Mouse (Mus musculus): Measurements from ENCODE around the gene Kif13a.

Kif13a gene

DNA sequence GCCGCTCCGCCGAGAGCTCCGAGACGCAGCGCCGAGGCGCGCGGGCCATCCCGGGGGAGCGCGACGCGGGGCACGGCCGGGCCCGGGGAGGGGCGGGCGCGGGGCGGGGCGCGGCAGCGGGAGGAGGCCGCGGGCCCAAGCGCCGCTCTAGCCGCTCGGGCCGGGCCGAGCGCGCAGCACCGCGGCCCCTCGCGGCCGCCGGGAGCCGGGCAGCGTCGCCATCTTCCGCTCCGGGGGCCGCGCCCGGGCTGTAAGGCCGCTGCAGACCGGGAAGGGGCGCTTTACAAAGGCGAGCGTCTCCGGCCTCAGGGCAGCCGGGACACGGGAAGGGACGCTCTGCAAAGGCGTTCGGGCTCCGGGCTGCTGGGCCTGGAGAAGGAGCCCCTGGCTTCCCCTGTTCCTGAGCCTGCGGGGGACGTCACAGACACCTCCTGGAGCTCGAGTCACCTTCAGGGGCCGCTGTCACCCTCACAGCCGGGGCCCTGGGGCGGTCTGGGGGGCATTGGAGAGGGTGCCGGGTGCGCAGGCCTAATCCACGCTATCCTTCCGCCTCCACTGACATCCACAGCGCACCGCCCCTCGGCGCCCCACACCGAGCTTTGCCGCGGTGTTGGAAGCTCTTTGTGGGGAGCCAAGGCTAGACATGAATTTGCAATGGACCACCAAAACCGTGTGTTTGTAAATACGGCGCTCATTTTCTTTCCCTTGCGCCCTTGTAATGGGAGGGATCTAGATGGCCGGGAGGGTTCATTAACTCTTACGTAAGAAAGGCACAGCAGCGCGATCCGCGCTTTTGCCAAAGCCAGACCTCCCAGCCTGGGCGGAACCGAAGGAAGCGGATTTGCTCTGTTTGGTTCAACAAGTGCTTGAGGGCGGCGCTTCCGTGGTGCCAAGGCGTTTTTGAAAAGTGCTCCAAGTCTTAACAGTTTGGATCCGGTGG is at the start of gene Kif13a:
Kif13a (minus strand) TSS at position 149 of the 940 bp plus-strand sequence.
- DNase-seq, result peak; percentile 94

DNA sequence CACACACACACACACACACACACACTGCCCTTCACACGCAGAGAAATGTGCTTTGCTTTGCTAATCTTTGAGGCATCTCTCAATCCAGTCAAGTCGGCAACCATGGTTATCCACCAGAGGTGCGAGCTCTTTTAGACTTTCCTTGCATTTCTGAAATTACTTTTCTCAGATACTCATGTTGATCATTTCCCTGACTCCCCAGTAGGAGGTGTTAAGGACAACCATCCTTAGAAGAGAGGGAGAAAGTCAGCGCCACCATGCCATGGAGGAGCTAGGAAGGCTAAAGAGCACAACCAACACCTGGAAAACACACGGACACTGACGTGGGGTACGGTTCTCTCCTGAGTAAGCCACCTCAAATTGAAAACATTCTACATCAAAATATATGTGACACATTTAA is 46.9 kb upstream of the Kif13a start:
- DNase-seq, result no peak

DNA sequence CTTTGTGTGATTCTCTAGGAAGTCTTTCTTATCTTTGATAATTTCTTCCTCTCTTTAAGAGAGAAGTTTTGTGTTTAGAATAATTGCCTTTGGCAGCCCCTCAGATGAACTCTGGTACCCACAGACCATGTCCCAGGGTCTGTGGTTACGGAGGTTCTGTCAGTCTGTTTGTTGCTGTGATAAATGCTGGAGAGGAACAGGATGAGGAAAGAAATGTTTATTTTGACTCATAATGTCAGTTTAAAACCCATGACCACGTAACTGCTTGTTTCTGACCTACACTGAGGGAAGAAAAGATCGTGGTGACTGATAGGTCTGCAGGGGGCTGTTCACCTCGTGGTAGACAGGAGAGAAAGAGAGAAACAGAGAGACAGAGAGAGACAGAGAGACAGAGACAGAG is 46.3 kb upstream of the Kif13a start:
- DNase-seq, result no peak

DNA sequence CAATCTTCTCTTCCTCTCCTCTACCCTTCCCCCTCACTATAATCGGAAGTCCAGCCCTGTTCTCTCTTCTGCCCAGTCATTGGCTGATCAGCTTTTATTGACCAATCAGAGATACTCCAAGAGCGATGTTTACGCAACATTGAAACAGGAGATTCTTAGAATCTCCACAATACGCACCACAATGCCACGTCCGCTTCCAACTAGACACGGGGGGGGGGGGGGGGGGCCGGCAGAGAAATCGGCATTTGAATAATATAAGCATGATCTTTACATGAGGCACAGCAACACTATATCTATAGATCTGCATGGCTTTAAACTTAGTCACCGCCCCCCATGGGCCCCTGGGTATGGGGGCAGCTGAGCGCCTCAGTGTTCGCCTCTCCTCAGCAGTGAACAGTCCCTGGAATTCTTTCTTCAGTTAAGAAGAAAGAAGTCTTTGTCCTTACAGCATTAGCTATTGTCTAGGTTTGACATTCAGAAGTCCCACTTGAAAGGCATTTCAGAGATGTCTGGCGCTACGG is 45.4 kb upstream of the Kif13a start:
- no peak for DNase-seq

DNA sequence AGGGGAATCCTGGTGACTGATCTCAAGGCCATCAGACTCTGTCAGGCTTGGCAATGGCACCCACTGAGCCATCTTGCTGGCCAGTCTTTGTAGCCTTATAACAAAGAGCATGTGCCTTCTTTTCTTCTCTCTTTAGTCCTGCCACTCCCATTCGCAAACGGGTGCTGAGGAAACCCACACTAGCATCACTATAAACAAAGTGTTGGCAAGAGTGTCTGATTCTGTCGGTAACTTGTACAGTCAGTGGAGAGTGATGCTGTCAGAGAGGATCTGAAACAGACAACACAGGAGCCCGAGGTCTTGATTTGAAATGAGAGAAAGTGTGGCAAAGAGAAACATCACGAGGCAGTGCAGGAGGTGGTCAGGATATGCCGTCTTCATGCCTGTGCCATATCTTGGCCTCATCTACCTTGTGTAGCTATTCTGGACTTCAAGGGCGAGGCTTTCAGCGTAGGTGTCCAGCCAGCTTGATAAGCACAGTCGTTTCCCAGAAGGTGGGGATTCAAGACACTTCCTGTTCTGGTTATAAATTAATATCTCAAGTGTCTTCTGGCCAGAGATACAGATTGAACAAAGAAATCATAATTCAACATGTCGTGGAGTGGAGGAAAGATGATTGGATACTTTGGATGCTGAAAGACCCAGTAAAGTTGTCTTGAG is 40.7 kb upstream of the Kif13a start:
- DNase-seq, result no peak

DNA sequence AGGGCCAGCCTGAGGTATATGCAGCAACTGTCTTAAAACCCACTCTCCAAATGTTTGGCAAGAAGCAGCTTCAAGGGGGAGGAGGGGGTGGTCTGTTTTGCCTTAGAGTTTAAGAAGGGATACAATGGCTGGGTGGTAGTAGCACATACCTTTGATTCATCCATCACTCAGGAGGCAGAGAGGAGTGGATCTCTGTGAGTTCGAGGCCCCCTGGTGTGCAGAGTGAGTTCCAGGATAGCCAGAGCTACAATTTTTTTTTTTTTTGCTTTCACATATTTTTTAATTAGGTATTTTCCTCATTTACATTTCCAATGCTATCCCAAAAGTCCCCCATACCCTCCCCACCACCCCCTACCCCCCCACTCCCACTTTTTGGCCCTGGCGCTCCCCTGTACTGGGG is 39.0 kb upstream of the Kif13a start:
- no peak for DNase-seq

DNA sequence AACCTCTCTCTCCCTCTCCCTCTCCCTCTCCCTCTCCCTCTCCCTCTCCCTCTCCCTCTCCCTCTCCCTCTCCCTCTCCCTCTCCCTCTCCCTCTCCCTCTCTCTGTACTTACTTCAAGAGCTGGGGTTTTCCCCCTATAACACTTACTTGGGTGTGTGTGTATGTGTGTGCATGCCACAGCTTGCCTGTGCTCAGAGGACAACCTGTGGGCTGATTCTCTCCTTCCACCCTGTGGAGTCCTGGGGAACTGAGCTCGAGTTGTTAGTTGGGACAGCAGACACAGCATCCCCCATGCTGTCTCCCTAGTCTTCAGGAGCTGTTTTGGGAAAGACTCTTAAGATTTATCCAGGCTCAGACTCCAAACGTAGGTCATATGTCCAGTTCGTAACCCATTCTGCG is 37.6 kb upstream of the Kif13a start:
- DNase-seq, result no peak

DNA sequence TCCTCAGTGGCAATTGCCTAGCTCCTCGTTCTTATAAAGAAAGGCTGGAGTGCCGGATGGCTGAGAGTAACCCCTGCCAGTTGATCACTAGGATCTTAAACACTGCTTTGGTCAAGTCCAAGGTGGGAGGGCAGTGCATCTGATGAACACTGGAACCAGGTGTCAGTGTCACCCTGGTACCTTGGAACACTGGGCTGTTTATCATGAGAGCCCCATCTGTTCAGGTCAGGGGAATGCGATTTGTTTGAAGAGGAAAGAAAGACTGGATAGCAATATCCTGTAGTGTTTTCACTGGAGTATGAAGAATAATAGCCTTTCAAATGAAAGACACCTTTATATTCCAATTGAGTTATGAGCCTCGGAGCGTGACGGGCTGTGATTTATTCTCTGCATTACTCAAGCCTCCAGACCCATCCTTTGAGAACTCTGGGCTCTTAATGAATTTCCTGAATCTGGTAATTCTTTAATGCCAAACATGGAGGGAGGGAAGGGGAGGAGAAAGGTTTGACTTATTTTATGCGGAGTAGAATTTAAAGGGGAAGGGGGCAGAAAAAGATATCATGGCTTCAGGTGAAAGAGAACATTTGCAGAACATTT is 31.3 kb upstream of the Kif13a start:
- no peak for DNase-seq

DNA sequence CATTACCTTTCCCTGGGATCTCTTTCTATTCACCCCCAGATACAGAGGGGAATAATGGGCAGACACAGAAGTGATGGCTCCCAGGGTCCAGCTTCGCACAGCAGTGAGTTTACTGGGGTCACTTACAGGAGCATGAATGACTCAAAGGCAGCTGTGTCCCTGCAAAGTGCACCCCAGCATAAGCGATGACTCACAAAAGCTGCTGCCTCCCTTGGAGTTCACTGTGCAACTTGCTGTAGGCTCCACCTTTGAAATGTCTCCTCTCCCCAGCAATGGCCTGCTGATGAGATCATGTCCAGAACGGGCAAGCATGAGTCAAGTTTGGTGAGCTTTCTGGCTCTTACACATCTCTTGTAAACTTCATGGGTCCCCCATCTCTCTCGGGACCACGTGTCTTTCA is 29.5 kb upstream of the Kif13a start:
- no peak for DNase-seq

DNA sequence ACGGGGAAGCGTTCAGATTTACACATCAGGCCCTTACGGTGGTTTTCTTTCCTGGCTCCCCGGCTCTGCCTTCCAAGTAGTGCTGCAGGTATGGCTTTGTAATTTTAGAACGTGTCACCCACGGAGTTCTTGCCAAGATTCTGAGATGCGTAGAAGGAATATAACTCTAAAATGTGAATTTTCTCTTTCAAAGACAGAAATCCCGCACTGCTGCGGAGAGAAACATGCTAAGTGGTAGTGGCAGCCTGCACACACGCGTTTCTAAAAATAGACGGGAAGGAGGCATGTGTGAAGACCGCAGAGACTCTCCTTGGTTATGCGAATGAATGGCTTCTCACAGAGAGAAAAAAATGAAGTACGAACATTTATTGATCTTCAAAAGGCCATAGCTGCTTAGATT is 21.5 kb upstream of the Kif13a start:
- DNase-seq, result no peak

DNA sequence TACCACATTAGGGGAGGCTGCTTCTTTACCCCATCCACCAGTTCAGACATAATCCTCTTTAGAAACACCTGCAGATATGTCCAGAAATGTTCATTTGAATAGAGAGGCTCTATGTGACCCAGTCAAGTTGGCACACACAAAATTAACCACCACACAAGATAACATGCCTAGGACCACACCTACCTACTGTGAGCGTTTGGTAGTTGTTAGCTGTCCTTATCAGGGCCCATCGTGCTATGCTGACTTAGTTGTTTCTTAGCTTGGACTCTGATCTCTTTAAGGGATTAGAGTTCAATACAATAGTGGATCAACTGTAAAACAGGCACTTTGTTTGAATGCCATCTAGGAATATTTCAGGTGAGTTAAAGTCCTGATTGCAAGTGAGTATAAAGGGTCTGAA is 20.1 kb upstream of the Kif13a start:
- no peak for DNase-seq

DNA sequence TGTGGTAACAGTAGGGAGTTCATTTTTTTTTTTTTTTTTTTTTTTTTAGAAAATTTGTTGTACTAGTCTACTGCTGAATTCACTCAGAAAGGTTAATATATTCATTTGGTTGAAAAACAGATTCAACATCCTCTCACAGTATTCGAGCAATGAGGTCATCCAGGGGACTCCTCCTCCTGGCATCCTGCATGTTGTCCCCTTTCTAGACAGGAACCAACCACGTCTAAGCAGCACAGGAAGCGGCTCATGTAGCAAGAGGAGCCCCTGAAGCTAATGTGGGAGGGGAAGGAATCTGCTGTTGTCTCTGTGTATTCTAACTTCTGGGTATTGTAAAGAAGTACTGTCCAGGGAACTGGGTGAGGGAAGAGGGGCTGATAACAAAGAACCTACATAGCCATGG is 18.4 kb upstream of the Kif13a start:
- no peak for DNase-seq

DNA sequence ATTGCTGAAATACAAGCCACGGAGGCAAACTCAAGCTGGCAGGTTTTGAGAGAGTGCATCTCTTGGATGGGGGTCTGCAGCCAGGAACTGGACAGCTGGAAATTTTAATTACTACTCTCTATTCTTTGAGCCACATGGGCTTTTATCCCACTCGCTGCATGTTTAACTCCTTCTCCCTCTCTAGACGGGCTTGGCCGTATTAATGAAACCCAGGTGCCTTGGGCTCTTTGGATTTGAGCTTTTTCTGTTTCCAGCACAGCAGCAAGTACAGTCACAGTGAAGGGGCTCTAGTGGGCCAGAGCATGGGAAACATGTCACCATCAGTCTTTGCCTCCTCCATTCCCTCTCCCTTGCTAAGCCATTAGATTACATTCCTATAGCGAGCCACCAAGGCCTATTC is 16.4 kb upstream of the Kif13a start:
- DNase-seq, result no peak

DNA sequence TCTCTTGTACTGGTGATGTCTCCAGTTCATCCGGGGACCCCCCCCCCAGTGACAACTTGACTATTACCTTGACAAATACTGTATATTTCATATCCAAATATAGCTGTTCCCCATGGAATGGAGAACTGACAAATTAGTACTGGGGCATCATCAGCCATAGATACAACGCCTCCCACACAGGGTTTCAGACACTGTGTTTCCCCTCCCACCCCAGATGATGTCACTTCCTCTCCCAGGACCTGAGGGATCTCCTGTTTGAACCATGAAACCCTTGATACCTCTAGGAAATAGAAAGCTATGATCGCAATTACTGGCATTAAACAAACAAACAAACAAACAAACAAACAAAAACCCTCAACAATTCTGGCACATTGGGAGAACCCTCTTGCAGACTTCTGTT is 15.6 kb upstream of the Kif13a start:
- DNase-seq, result no peak

DNA sequence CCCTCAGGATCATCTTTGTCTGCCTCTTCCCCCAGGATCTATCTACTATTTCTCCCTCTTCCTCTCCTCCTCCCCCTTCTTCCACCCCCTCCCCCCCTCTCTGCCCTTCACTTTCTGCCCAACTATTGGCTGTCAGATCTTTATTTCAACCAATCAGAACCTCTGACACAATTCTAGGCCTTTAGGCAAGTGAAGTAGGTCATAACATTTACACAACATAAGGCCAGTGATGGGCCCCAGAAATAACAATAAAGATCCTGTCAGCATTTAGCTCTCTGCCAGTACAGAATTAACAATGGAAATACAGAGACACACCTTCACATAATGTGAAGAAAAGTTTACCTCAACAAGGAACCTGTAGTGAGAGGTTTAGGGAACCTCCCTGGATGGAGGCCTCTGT is 13.6 kb upstream of the Kif13a start:
- no peak for DNase-seq

DNA sequence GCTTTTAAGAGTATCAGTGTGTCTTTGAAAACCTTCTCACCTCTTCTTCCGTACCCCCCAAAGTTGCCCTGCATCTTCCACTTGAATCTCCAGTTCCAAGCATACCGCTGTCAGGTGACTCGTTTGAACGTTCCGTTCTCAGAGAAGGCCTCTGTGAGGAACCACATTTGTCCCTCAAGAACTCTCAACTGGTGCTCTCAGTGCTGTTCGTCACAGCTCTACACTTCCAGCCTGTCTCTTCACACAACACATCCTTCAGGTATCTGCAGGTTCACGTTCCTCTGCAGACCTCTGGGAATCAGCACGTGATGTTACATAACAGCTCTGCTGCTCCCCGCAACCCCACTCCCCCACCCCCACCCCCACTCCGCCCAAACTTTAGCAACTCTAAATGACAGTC is 4.4 kb upstream of the Kif13a start:
- DNase-seq, result no peak

DNA sequence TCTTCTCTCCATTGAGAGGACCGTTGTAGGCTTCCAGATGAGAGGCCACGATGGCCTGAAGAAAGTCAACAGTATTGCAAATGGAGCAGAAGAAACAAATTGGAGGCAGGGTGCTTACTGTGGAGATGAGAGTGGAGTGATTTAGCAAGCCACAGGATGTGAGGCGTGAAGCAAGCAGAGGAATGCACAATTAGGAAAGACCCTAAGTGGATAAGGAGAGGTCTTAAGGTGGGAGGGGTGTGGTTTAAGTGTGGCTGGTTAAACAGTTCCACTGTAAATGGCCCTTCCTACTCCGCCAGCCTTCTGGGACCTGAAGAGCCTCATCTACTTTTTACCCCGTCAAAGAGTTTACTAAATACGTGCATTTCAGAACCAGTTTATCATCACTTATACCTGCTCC is 3.2 kb upstream of the Kif13a start:
- DNase-seq, result no peak

DNA sequence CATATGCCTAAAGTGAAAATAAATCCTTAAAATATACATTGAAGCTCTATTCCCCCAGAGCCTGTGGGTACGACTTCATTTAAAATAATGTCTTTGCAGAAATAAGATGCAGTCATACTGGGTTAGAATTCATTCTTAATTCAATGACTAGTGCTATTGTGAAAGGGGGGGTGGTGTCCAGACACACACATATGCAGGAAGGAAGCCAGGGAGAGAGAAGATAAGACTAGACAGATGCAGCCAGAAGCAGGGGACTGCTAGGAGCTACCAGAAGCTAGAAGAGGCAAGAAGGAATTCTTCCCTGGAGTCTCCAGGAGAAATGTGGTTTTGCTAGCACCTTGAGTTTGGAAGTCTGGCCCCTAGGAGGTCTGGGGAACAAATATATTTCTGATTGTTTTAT is 2.4 kb upstream of the Kif13a start:
- DNase-seq, result no peak

DNA sequence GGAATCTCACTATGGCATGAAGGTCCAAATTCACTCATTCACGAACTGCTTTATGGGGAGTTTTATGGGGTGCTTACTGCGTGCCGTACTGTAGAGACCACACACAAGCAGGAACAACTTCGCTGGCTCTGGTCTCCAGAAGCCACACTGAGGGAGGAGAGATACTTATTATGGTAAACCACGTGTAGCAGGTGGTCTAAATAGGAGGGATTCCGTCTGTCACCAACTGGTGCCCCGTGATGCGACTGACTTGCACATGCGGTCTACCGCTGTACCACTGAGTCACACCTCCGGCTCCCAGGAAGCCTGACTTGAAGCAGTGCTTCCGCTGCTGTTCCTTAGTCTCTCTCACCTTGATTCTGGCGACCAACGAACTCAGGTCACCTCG is 986 bp upstream of the Kif13a start:
- DNase-seq, result no peak

DNA sequence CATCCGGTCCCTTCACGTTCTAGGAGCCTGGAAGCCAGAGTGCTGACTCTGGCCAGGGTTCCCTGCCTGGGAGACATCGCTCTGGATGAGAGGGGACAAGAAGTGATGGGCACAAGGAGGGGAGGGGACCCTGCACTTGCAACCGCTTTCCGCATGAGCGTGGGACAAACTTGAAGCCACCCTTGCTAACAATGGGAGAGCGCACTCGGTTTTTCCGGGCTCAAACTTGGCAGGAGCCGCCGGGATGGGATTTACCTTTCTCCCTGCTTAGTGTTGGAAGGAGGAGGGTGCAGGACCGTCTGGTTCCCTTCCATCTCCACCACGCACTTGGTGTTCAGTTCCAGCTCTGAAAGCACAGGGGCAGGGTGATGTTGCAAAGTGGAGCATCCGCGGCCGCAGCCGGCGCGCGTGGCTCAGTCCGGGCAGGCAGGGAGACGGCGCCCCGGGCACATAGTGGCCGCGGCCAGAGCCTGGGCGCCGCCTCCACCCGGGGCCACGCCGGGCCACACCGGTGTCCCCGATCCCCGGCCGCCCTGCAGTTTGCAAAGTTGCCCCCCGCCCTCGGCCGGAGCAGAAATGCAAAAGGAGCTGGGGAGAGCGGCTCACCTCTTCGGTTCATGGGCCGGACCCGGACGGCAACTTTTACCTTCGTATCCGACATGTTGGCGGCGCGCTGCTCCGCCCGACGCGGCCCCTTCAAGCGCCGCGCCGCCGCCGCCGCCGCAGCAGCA is 541 bp downstream of the Kif13a start:
- DNase-seq, result peak; percentile 79

DNA sequence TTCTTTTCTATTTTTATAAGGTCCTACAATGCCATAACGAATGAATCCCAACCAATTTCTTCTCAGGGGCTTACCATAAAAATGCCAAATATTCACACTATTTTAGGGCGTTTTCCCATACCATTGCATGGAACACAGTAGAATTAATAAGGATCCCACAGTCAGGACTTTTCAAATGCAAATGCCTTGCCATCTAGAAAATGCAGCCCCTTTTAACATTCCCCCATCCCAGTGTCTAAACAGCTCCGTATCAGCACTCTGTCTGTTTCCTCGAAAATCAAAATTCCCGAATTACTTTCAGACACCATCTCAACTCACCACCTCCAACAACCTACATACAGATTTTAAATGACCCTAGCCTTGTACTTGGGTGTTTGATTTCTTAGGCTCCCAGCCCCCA is 1.3 kb downstream of the Kif13a start:
- no peak for DNase-seq

DNA sequence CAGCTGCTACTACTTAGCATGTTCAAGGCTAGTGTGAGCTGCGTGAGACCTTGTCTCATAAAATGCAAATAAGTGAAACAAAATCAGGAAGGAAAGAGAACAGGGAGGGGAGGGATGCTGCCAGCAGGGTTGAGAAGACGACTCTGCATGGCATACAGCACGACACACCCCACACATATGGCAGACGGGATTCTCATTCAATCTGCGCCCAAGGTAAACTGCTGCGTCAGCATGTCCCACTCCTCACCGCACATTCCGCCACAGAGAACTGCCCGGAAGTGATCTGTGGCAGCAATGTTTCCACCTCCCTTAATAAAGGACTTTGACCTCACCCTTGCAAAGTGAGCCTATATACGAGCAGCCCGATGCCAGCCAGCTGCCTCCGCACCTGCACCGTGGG is 4.0 kb downstream of the Kif13a start:
- no peak for DNase-seq

DNA sequence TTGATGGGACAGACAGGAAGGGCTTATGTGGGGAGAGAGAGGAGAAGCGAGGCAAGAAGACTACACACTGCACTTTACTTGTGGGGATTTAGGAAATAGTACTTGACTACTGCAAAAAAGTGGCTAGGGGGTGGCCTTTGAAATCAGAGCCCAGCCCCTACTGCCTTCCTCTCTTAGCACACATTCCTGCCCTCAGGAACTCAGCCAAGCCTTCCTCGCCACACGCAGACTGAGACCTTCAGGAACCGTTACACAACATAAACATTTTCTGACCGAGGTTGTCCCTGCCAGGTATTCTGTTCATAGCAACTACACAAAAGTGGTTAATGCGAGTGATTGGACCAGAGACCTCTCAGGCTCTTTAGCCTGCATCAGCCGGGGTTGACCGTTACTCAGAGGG is 8.1 kb downstream of the Kif13a start:
- DNase-seq, result no peak
